Mouse (Mus musculus) Patski (cell line): ENCODE results near the gene Hrc. TPM values are rescaled to one million over a fixed set of nuclear protein-coding genes. Genes with fewer than 3 reads are reported as not detected.
A peak's percentile ranks its signal among the peaks of the same experiment; 100 is the strongest.

ENCODE experiments used
- ATAC-seq: fragments of 100-300 bp; one replicate; pipeline ENCODE4 v1.8.0; 2021
- CTCF ChIA-PET: fragments of 350-600 bp; sonication (Branson Sonifier 250); formaldehyde crosslinking; loops from one replicate; lab custom pipeline; 2022; ENCODE audit warnings: inconsistent platforms; lab: Charles Lee
- POLR2A ChIA-PET: fragments of 350-600 bp; sonication (Branson Sonifier 250); formaldehyde crosslinking; loops from one replicate; lab custom pipeline; 2022; ENCODE audit warnings: antibody characterized with exemption, inconsistent platforms; lab: Charles Lee
- DNase-seq: peaks from one replicate; pipeline ENCODE4 v3.0.0-alpha.2; 2011; ENCODE audit warnings: low read depth, low spot score
- H3K27me3 ChIP-seq: fragments of 371-371 bp; one replicate; pipeline ENCODE4 v1.5.1; 2021
- CTCF ChIP-seq: fragments of 100-300 bp; IDR thresholded peaks from one replicate; pipeline ENCODE4 v1.5.1; 2021
- in situ Hi-C: fragments of 300-500 bp; cut with MboI; formaldehyde crosslinking; loops from 3 replicates; pipeline ENCODE4 v1.11.1; 2018; ENCODE audit warnings: low pct_unique_long_range_greater_than_20kb, mixed read lengths
- polyA plus RNA-seq: library from polyadenylated mRNA; unstranded; gene quantifications from one replicate; pipeline ENCODE4 v1.2.3, GENCODE M21; 2021

Hrc gene
- polyA plus RNA-seq, 1 experiment from 2014 or later: 0.06 TPM

GRCm38 (mm10) chr7:45370475-45371311 is 35.6 kb downstream of the Hrc start, which contains the start of gene Lin7b:
Gene Lin7b, minus strand, starts transcription at chr7:45370583.
- H3K27me3 ChIP-seq: no peaks in the 10 kb centered on the region
- in situ Hi-C loops: no loop called here
- CTCF ChIA-PET: no interaction called here
- POLR2A ChIA-PET: no interaction called here
- TF ChIP-seq CTCF: no peak
- ATAC-seq (peak; percentile 63), DNase-seq (peak; percentile 37)

GRCm38 (mm10) chr7:45372371-45372770 is 37.3 kb downstream of the Hrc start:
- TF ChIP-seq CTCF: no peak
- CTCF ChIA-PET: interaction anchor here (0.9 to 1.4 kb wide), 3 partner anchors 33 to 67 kb away, joined by 3 to 5 read pairs (median 4); partner anchors contain the start of gene Kcna7
- no peak for ATAC-seq
- in situ Hi-C loops: no loop called here
- POLR2A ChIA-PET: no interaction called here
- H3K27me3 ChIP-seq: no peaks in the 10 kb centered on the region
- DNase-seq: no peak

- CTCF ChIA-PET: no interaction called here
- DNase-seq (no peak), ATAC-seq (no peak)
- TF ChIP-seq CTCF: no peak
- in situ Hi-C loops: no loop called here
- H3K27me3 ChIP-seq: no peaks in the 10 kb centered on the region
- POLR2A ChIA-PET: no interaction called here
Measured at GRCm38 (mm10) chr7:45374620-45375019, 39.5 kb downstream of the Hrc start.

- DNase-seq (no peak), ATAC-seq (no peak)
- in situ Hi-C loops: no loop called here
- TF ChIP-seq CTCF: no peak
- CTCF ChIA-PET: no interaction called here
- no peaks in the 10 kb centered on the region for H3K27me3 ChIP-seq
- POLR2A ChIA-PET: no interaction called here
Measured at GRCm38 (mm10) chr7:45376057-45376456, 41.0 kb downstream of the Hrc start.

GRCm38 (mm10) chr7:45386077-45386476 is 51.0 kb downstream of the Hrc start:
- POLR2A ChIA-PET: no interaction called here
- no peak for ATAC-seq
- no peak for DNase-seq
- H3K27me3 ChIP-seq: no peaks in the 10 kb centered on the region
- TF ChIP-seq CTCF: no peak
- CTCF ChIA-PET: no interaction called here
- in situ Hi-C loops: no loop called here

Other genes starting within 250 kb of the Hrc start
- 21.7 TPM for gene Rcn3, start 243.1 kb upstream of the Hrc start, polyA plus RNA-seq
- 22.2 TPM for gene Fcgrt, start 231.4 kb upstream of the Hrc start, polyA plus RNA-seq
- 920 TPM for gene Rps11, start 210.9 kb upstream of the Hrc start, polyA plus RNA-seq
- gene Rpl13a, start 206.5 kb upstream of the Hrc start, polyA plus RNA-seq: 1,333 TPM
- not detected for gene Gm45713, start 199.1 kb upstream of the Hrc start, polyA plus RNA-seq
- gene Flt3l, start 198.9 kb upstream of the Hrc start, polyA plus RNA-seq: 7.3 TPM
- gene Pih1d1, start 181.0 kb upstream of the Hrc start, polyA plus RNA-seq: 68.2 TPM
- gene Aldh16a1, start 180.7 kb upstream of the Hrc start, polyA plus RNA-seq: 48.9 TPM
- gene Slc17a7, start 171.3 kb upstream of the Hrc start, polyA plus RNA-seq: 0.19 TPM
- not detected for gene Gfy, start 155.7 kb upstream of the Hrc start, polyA plus RNA-seq
- not detected for gene Pth2, start 154.3 kb upstream of the Hrc start, polyA plus RNA-seq
- gene Ccdc155, start 130.4 kb upstream of the Hrc start, polyA plus RNA-seq: 0.03 TPM
- gene Dkkl1, start 123.1 kb upstream of the Hrc start, polyA plus RNA-seq: not detected
- gene Tead2, start 119.5 kb upstream of the Hrc start, polyA plus RNA-seq: 94.7 TPM
- 0.81 TPM for gene Cd37, start 96.2 kb upstream of the Hrc start, polyA plus RNA-seq
- gene Slc6a16, start 94.2 kb upstream of the Hrc start, polyA plus RNA-seq: not detected
- gene Slc6a21, start 57.8 kb upstream of the Hrc start, polyA plus RNA-seq: not detected
- 15.0 TPM for gene Trpm4, start 1.5 kb upstream of the Hrc start, polyA plus RNA-seq
- 4.1 TPM for gene Ppfia3, start 31.7 kb downstream of the Hrc start, polyA plus RNA-seq
- gene Lin7b, start 35.3 kb downstream of the Hrc start, polyA plus RNA-seq: 4.7 TPM
- gene Snrnp70, start 60.5 kb downstream of the Hrc start, polyA plus RNA-seq: 328 TPM
- 0.27 TPM for gene Kcna7, start 70.4 kb downstream of the Hrc start, polyA plus RNA-seq
- gene Ntf5, start 78.4 kb downstream of the Hrc start, polyA plus RNA-seq: 3.0 TPM
- gene Lhb, start 85.5 kb downstream of the Hrc start, polyA plus RNA-seq: 0.14 TPM
- 59.3 TPM for gene Gys1, start 99.6 kb downstream of the Hrc start, polyA plus RNA-seq
- 82.1 TPM for gene Ruvbl2, start 102.8 kb downstream of the Hrc start, polyA plus RNA-seq
- 15.6 TPM for gene Ftl1, start 124.6 kb downstream of the Hrc start, polyA plus RNA-seq
- 201 TPM for gene Bax, start 131.6 kb downstream of the Hrc start, polyA plus RNA-seq
- gene Tulp2, start 146.6 kb downstream of the Hrc start, polyA plus RNA-seq: 0.47 TPM
- not detected for gene Gm45808, start 151.5 kb downstream of the Hrc start, polyA plus RNA-seq
- 0.06 TPM for gene Dhdh, start 153.5 kb downstream of the Hrc start, polyA plus RNA-seq
- gene Nucb1, start 175.1 kb downstream of the Hrc start, polyA plus RNA-seq: 506 TPM
- gene Ppp1r15a, start 191.0 kb downstream of the Hrc start, polyA plus RNA-seq: 123 TPM
- 2.2 TPM for gene Plekha4, start 191.0 kb downstream of the Hrc start, polyA plus RNA-seq
- 1.6 TPM for gene Hsd17b14, start 219.6 kb downstream of the Hrc start, polyA plus RNA-seq
- gene Bcat2, start 234.9 kb downstream of the Hrc start, polyA plus RNA-seq: 57.2 TPM